Mouse (Mus musculus) ZHBTc4 (cell line): ENCODE results near the gene Aldh3b3.

Experiments
- DNase-seq: peaks from one replicate; pipeline ENCODE4 v3.0.0-alpha.2; 2011; ENCODE audit warnings: low read depth, low spot score

The Aldh3b3 gene

DNA sequence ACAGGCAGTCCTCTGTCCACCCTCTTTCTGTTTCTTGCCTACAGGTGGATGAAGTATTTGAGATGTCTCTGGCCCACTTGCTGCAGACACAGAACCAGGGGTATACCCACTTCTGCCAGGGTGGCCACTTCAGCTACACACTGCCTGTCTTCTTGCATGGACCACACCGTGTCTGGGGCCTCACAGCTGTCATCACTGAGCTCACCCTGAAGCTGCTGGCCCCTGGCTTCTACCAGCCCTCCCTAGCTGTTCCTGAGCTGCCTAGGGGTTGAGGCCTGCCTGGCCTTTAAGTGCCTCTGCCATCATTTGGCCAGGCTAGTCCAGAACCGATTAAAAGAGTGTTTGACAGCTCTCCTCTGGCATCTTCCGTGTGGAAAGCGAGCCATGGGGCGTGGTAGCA lies 43.3 kb downstream of the Aldh3b3 start:
- no peak for DNase-seq

- DNase-seq = no peak
Measured at GRCm38 (mm10) chr19:4003112-4003511, 44.7 kb downstream of the Aldh3b3 start, which contains the start of gene Doc2g. Gene Doc2g, plus strand, starts transcription at chr19:4003313.

DNA sequence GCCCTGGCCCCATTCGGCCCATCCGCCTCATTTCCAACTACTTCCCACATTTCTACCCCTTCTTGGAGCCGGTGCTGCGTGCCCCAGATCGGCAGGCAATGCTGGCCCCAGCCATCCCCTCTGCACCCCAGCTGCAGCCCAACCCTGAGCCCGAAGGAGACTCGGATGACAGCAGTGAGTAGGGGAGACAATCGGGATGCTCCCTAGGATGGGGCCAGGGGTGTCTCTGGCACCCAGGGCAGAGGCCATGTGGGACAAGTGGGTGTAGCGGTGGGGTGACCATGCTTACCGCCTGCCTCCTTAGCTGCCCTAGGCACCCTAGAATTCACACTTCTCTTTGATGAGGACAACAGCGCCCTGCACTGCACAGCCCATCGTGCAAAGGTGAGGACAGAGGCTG lies 45.2 kb downstream of the Aldh3b3 start:
- DNase-seq = no peak

- DNase-seq = no peak
Measured at GRCm38 (mm10) chr19:4004331-4004730, 45.9 kb downstream of the Aldh3b3 start.

DNA sequence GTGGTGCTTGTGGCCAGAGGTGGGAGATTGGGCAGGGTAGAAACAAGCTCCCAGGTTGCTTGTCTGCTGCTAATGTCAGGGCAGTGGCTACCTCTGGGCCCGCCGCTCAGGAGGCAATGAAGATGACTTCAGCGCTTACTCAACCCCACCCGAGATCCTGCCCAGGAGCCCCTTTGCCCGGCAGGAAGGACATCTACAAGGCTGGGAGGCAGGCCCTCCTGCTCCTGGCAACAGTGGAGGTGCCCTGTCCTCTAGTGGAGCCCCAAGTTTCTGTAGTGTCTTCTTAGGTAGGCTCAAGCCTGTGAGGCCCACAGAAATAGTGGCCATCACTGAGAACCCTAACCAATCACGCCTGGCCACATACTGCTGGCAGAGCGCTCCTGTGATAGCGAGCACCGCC lies 46.6 kb downstream of the Aldh3b3 start:
- DNase-seq = no peak

- no peak for DNase-seq
Measured at GRCm38 (mm10) chr19:4005971-4006370, 47.5 kb downstream of the Aldh3b3 start.

GRCm38 (mm10) chr19:4011086-4011485 lies 52.6 kb downstream of the Aldh3b3 start:
- DNase-seq = no peak

- peak; percentile 100 for DNase-seq
Measured at GRCm38 (mm10) chr19:4012432-4013022, 54.1 kb downstream of the Aldh3b3 start, which contains the start of gene Ndufv1. Gene Ndufv1, minus strand, starts transcription at chr19:4012806.

- DNase-seq = no peak
Measured at GRCm38 (mm10) chr19:4013066-4013465, 54.6 kb downstream of the Aldh3b3 start.

DNA sequence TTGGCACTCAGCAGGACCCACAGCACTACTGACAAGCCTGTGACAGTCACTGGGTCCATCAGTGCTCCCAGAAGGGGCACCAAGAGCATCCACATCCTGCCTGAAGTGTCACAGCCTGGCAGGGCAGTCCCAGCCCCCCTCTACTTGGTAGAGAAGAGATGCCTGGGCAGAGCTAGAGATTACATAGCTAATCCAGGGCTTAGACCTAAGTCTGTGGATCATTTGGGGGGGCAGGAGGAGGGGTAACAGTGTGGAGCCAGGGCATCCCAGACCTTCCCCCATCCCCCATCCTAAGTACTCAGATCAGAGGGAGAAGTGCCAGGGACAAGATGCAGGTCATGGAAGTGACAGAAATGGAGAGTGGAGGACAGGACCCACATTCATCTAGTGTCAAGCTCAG lies 56.4 kb downstream of the Aldh3b3 start:
- DNase-seq = no peak

GRCm38 (mm10) chr19:4015635-4016034 lies 57.2 kb downstream of the Aldh3b3 start:
- DNase-seq = peak; percentile 31

DNA sequence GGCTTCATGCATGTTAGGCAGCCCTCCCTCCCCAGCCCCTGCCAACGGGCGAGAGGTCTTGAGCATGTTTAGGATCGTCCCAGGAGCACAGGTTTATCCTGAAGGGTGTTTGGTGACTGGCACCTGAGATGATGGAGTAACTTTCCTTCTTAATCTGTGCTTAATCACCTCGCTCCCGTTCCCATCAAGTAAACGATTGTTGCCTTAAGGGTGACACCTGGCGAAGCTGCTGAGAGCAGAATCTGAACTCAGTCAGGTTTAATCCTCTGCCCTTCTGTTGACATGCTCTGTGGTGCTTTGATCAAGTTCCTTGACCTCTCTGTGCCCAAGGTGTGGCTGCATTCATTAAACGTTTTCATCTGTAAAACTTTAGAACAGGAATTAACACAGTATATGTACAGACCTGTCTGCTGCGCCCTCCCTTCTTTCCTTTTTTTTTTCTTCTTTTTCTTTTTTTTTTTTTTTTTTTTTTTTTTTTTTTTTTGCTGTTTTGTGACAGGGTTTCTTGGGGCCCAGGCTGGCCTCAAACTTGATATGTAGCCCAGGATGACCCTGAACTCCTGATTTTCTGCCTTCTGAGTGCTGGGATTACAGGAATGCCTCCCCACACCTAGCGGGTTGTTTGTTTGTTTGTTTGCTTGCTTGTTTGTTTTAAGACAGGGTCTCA lies 59.6 kb downstream of the Aldh3b3 start:
- DNase-seq = peak; percentile 33

DNA sequence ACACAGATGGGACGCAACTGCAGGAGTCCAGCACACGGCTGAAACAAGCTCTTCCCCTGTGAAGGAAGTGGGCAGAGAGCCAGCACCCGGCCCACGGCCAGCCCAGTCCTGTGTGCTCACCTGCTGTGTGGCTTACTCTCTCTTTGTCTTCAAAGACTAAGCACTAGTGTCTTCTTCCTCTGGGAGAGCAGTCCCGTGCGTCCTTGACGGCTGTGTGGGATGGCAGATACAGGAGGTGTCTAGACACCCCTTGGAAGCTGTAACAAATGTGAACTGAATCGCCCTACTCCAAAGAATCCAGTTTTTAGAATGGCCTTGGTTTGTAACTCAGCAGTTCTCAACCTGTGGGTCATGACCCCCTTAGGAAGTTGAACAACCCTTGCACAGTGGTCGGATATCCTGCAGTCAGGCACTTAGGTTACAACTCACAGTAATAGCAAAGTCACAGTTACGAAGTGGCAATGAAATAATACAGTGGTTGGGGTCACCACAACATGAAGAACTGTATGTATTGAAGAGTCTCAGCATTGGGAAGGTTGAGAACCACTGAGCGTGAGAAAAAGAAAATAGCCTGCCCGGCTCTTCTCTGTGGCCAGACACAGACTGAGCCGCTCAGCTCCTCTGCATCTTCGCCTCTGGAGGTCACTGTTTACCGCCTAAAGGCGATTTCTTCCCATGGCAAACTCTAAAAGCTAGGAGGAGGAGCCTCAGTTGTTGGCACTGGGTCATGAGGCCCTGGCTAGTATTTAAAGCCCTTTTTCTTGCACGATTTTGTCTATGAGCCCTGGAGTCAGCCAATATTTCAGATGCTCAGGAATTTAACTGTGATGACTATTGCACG lies 60.5 kb downstream of the Aldh3b3 start:
- peak; percentile 90 for DNase-seq
